Mouse (Mus musculus): Measurements from ENCODE around the gene Dennd2a.

The Dennd2a gene

DNA sequence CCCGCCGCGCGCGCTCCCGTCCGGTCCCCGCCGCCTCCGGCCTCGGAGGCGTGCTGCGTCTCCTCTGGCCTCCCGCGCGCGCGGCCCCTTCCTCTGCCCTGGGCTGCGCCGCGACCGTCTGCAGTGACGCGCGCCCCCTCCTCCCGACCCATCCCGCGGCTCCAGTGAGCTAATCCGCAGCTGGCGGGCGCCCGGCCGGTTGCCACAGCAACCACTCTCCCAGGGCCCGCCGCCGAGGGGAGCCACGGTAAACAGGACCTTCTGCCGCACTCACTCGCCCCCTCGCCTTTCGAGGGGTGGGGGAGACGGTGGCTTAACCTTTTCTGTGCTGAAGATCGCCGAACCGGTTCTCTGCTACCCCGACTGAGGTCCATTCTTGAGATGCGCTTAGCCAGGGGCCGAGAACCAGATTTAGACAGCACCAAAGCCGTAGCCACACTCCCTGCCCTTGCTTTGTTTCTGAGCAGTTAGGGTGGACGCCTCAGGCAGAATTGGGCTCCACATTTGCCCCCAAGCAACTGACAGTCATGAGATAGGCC lies at the start of gene Dennd2a:
Dennd2a (minus strand) TSS at position 145 of the 539 bp plus-strand sequence.
- peak; percentile 98 for DNase-seq

GRCm38 (mm10) chr6:39607365-39607764 lies 49.7 kb upstream of the Dennd2a start:
- DNase-seq = no peak

GRCm38 (mm10) chr6:39606862-39607261 lies 49.2 kb upstream of the Dennd2a start:
- no peak for DNase-seq

- DNase-seq = no peak
Observed at GRCm38 (mm10) chr6:39606056-39606455, 48.4 kb upstream of the Dennd2a start.

DNA sequence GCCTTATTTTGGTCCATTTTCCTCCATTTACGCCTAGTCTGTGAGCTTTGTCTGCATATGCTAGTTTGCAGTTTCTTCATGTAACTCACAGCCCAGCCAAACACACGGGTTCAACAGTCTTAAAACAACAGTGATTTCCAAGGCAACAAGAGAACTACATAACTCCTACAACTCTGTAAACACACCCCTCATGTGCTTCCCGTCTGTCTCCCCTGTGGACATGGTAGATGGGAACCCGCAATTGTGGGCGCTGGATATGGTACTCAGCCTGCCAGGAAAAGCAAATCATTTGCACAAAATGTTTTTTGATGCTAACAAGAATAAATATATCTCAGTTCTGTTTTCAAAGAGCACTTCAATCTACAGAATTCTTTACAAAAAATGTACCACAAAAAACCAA lies 46.9 kb upstream of the Dennd2a start:
- no peak for DNase-seq

DNA sequence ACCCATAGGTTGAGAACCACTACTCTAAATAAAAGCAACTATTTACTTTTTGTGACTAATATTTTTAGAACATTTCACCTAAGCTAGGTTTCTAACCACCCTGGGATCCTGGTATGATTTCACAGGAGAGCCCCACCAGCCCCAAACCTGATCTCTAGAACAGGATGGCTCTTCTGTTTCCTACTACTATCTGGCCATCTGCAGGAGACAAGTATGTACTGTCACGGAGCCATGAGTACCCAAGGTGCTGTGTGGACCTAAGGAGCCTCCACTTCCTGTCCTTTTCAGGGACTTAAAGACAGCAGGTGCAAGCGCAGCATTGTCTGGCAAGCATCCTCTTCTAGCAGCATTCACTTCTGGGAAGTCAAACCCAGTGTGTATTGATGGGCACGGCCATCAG lies 44.2 kb upstream of the Dennd2a start:
- no peak for DNase-seq

GRCm38 (mm10) chr6:39600851-39601250 lies 43.2 kb upstream of the Dennd2a start:
- DNase-seq = no peak

DNA sequence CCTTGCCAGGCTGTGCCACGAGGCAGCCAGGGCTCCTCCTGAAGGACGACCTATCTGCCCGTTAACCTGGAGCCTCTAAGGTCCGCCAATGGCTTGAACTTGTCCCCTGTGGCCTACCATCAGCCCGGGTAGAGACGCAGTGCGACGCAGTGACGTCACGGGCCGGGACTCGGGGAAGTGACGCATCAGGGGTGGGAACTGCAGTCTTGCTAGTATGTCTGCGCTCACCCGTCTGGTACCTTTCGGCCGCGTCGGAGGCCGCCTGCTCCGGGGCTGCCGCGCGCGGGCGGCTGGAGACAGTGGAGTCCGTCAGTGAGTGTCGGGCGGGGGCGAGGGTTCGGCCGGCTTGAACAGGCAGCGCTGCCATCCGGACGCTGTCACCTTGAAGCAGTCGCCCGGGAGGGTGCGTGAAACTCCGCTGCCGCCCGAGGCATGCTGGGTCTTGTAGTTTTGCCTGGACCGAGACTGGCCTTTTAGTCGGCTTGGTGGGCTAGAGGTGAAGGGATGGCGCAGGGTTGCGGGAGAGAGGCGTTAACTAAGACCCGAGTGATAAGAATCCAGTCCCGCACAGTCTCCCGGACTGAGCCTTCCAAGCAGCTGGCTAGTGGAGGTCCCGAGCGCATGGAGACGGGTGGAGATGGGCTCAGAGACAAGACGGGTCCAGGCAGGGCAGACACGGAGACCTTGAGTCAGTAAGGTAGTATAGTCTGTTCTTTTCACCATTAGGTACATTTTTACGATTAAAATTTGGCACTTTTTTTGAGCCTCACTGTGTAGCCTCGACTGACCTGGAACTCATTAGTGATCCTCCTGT lies 34.9 kb upstream of the Dennd2a start, which contains the start of gene Ndufb2:
Ndufb2 (plus strand) TSS at position 174 of the 814 bp plus-strand sequence.
- DNase-seq = peak; percentile 96

- no peak for DNase-seq
Observed at GRCm38 (mm10) chr6:39591481-39591880, 33.8 kb upstream of the Dennd2a start.

- no peak for DNase-seq
Observed at GRCm38 (mm10) chr6:39585517-39585916, 27.9 kb upstream of the Dennd2a start, which contains the start of gene Gm42420. Gene Gm42420 (plus strand): TSS chr6:39585753.

GRCm38 (mm10) chr6:39581087-39581784 lies 23.6 kb upstream of the Dennd2a start:
- DNase-seq = no peak

GRCm38 (mm10) chr6:39580558-39580957 lies 22.9 kb upstream of the Dennd2a start:
- no peak for DNase-seq

DNA sequence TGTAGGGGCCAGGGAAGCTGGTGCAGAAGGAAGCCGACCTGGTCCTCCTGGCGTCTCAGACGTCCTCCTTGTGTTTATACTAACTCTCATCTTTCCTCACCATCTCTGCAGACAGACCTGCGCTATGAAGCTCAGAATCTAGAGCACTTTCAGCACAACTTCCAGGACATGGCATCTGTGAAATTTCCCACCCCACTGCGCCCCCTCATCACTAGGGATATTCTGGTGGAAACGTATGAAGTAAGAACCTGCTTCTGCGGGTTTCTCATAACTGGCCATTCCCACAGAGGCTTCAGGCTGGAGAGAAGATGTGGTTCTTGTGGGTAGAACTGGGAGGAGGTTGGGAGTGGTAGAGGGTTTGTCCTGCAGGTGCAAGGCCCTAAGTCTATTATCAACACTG lies 21.9 kb upstream of the Dennd2a start:
- no peak for DNase-seq

GRCm38 (mm10) chr6:39574951-39575350 lies 17.3 kb upstream of the Dennd2a start:
- no peak for DNase-seq

- no peak for DNase-seq
Observed at GRCm38 (mm10) chr6:39574555-39574869, 16.8 kb upstream of the Dennd2a start.

GRCm38 (mm10) chr6:39573791-39574554 lies 16.3 kb upstream of the Dennd2a start, which contains the start of gene Adck2:
Gene Adck2 (plus strand): TSS chr6:39573873.
- peak; percentile 92 for DNase-seq

DNA sequence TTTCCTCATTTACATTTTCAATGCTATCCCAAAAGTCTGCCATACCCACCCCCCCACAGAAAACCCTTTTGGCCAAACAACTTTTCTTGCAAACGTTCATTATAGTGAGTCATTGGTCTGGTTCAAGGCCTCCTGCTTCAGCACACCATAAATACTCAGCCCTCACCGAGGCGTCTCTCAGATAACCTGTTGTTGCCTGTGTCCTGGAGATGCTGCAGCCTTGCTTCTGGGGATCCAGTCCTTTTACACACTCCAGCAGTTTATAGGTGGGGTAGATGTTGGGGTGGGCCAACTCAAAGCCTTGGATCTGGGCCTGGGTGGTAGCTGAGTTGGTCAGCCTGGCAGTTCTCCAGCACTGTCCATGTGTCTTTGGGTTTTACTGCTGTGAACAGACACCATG lies 12.8 kb upstream of the Dennd2a start:
- no peak for DNase-seq

DNA sequence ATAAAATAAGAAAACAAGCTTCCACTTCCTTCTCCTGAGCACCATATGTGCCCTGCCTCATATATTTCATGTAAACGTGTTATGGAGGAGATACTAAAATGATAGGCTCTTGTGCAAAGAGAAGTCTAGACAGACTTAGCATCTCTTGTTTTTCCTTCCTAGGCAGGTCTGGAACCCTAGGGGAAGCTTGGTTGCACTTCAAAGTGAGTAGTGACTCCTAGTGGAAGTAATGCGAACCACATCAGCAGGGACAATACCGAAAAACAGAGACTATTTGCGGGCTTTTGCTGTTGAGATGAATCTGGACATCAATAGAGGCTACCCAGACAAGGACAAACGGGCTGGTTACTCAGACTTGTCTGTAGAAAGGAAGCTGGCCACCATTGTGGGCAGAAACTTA lies 9.9 kb upstream of the Dennd2a start:
- peak; percentile 73 for DNase-seq

DNA sequence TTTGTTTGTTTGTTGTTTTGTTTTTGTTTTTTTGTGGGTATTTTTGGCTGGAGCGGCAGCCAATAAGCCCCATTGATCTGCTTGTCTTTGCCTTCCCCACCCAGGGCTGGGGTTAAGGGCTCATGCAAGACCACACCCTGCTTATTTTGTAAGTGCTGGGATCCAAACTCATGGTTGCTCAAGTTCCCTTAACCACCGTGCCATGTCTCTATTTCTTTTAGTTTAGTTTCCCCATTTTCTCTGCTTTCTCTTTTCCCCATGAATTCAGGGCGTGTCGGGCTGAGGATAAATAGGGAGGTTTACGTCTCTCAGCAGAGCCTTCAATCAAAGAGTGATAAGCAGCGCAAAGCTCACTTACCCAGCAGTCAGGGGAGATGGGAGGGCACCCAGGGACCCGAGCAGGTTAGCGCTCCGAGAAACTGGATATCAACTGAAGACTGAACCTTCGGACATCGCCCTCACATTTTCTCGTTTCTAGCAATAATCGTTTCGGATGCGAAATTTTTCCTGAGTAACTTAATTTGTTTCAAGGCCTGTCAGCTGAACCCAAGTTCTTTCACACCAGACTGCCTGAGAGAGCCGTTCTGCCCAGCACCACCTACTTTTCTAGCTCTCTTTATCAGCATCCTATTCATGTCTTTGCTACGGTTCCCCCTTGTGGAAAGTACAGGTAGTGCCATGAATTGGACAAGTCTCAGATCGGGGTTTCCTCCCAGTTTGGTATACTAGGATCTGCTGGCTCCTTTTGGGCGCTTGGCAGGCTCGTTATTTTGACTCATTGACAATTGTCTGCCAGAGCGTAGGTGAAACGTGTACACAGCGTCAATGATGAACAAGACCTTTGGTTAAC lies 4.7 kb upstream of the Dennd2a start:
- peak; percentile 91 for DNase-seq

- peak; percentile 10 for DNase-seq
Observed at GRCm38 (mm10) chr6:39559276-39559939, 1.7 kb upstream of the Dennd2a start.

- peak; percentile 74 for DNase-seq
Observed at GRCm38 (mm10) chr6:39556900-39557659, 587 bp downstream of the Dennd2a start.

Data from embryo, embryonic 11 days (tissue).